12 mouse cellular contexts compared by ENCODE assay signal in genomic region chr1:23228478-23228877, GRCm38 (mm10).
DNase-seq lines count a peak whose midpoint lies in the region; ATAC-seq and TF ChIP-seq lines count a peak whose summit lies in the region.
"Had no signal": no experiment of that assay in that cellular context is flagged by ENCODE, and none has a peak within 500 bp of the region (broad histone marks: within the 10 kb centered on the region; RNA-seq: fewer than 3 reads in every experiment).

No protein-coding gene starts in this region.

- no peak overlapping the region for H3K9ac ChIP-seq in heart, embryonic 14.5 days (ENCODE audit: low read length)
- H3K9ac ChIP-seq in lung, embryonic 15.5 days, result no peak overlapping the region
- H3K9ac ChIP-seq in midbrain, postnatal 0 days (replicated peaks; ENCODE audit: low read length, poor library complexity, severe bottlenecking), result no peak overlapping the region
- H3K9ac ChIP-seq: limb, embryonic 15.5 days had no signal

- no peaks in the 10 kb centered on the region for H3K27me3 ChIP-seq in heart, embryonic 14.5 days (ENCODE audit: control insufficient read depth, insufficient read depth, low read length)
- no peaks in the 10 kb centered on the region for H3K27me3 ChIP-seq in lung, embryonic 15.5 days
- no peaks in the 10 kb centered on the region for H3K27me3 ChIP-seq in midbrain, postnatal 0 days (ENCODE audit: insufficient read depth, low read length)
- H3K27me3 ChIP-seq: limb, embryonic 15.5 days had no signal

- DNase-seq in heart, postnatal 14 days, result no peak
- DNase-seq in urinary bladder, postnatal 25 days (ENCODE audit: low spot score), result peak; percentile 16
- no peak for DNase-seq in urinary bladder, adult 18-20 months (ENCODE audit: low spot score in 2 of 2)
- DNase-seq in adipocyte (ENCODE audit: low spot score), result no peak
- DNase-seq in midbrain, postnatal 0 days (ENCODE audit: low spot score), result no peak
- DNase-seq: gastrocnemius, postnatal 36 days; layer of hippocampus, adult 9-11 months had no signal

- H3K36me3 ChIP-seq in heart, embryonic 14.5 days (ENCODE audit: control insufficient read depth, insufficient read depth, low read length), result no peaks in the 10 kb centered on the region
- H3K36me3 ChIP-seq in lung, embryonic 15.5 days, result no peaks in the 10 kb centered on the region
- H3K36me3 ChIP-seq in midbrain, postnatal 0 days (ENCODE audit: insufficient read depth, low read length), result no peaks in the 10 kb centered on the region
- H3K36me3 ChIP-seq: limb, embryonic 15.5 days had no signal

- no peak for TF ChIP-seq CTCF in midbrain, postnatal 0 days (IDR thresholded peaks at IDR 0.05)

- 0 out of 2 replicates have a peak overlapping the region, but pooled peaks have one; percentile 13 for H3K4me2 ChIP-seq in heart, embryonic 14.5 days (ENCODE audit: low read length)
- H3K4me2 ChIP-seq in lung, embryonic 15.5 days, result no peak overlapping the region
- no peak overlapping the region for H3K4me2 ChIP-seq in midbrain, postnatal 0 days (ENCODE audit: low read depth, low read length, poor library complexity, severe bottlenecking)
- H3K4me2 ChIP-seq: limb, embryonic 15.5 days had no signal

- H3K27ac ChIP-seq in heart, embryonic 14.5 days (replicated peaks in 1 of 2; ENCODE audit: control insufficient read depth in 1 of 2, insufficient read depth in 1 of 2, low read depth in 2 of 2, low read length in 2 of 2), result no peak overlapping the region
- no peak overlapping the region for H3K27ac ChIP-seq in lung, embryonic 15.5 days
- H3K27ac ChIP-seq in midbrain, postnatal 0 days (ENCODE audit: low read depth, low read length), result no peak overlapping the region
- H3K27ac ChIP-seq: limb, embryonic 15.5 days had no signal

- no peaks in the 10 kb centered on the region for H3K9me3 ChIP-seq in heart, embryonic 14.5 days (ENCODE audit: control insufficient read depth, low read length)
- no peaks in the 10 kb centered on the region for H3K9me3 ChIP-seq in lung, embryonic 15.5 days
- H3K9me3 ChIP-seq in midbrain, postnatal 0 days (ENCODE audit: low read length), result no peaks in the 10 kb centered on the region
- H3K9me3 ChIP-seq: limb, embryonic 15.5 days had no signal

- ATAC-seq in heart, embryonic 14.5 days (ENCODE audit: insufficient number of reproducible peaks, insufficient read depth, low FRiP score, low read depth), result peak; percentile 47; the same call in 1 of the 2 replicates
- peak; percentile 59; the same call in 1 of the 2 replicates for ATAC-seq in lung, embryonic 15.5 days (ENCODE audit: borderline replicate concordance, extremely low read depth, low FRiP score, low TSS enrichment)
- no peak for ATAC-seq in granulocyte monocyte progenitor cell, adult 5-6 weeks (replicated peaks; ENCODE audit: poor library complexity, severe bottlenecking)
- ATAC-seq in midbrain, postnatal 0 days (ENCODE audit: low FRiP score), result no peak
- ATAC-seq: CD4-positive, CD25-positive, alpha-beta regulatory T cell, adult 4 months had no signal

- H3K4me3 ChIP-seq in heart, embryonic 14.5 days (ENCODE audit: control insufficient read depth in 1 of 2, insufficient read depth in 1 of 2, low read depth in 1 of 2, low read length in 2 of 2), result no peak overlapping the region
- H3K4me3 ChIP-seq in lung, embryonic 15.5 days, result no peak overlapping the region
- H3K4me3 ChIP-seq in midbrain, postnatal 0 days (ENCODE audit: low read depth, low read length), result no peak overlapping the region
- H3K4me3 ChIP-seq: limb, embryonic 15.5 days had no signal

- H3K4me1 ChIP-seq in heart, embryonic 14.5 days (ENCODE audit: control insufficient read depth in 2 of 2, insufficient read depth in 2 of 2, low read length in 2 of 2), result no peaks in the 10 kb centered on the region
- no peaks in the 10 kb centered on the region for H3K4me1 ChIP-seq in lung, embryonic 15.5 days
- H3K4me1 ChIP-seq in midbrain, postnatal 0 days (ENCODE audit: insufficient read depth, low read length), result no peaks in the 10 kb centered on the region
- H3K4me1 ChIP-seq: limb, embryonic 15.5 days had no signal

- WGBS in heart, embryonic 14.5 days, result 40% methylated on average over 6 of the region's 6 CpGs
- 57% methylated on average over 6 of the region's 6 CpGs for WGBS in lung, embryonic 15.5 days
- WGBS in midbrain, postnatal 0 days, result 82% methylated on average over 6 of the region's 6 CpGs

- intact Hi-C loops in heart, postnatal 14 days (cut with DNase I), result no loop called here

Comparison
In these comparisons a context has a peak if more than half of its experiments do, and no peak if none do; other contexts are left out.
1. ATAC-seq: peak in heart, embryonic 14.5 days (single experiment) and lung, embryonic 15.5 days (single experiment); none in granulocyte monocyte progenitor cell, adult 5-6 weeks (single experiment) and midbrain, postnatal 0 days (single experiment).